Mouse (Mus musculus) C2C12 (cell line): ENCODE measurements at regions not wholly inside any gene's neighbourhood (a gene's known extent, or its start where the extent isn't known, plus 50 kb on each side); places are given as distances from the start of the nearest gene placed in this dataset.
A peak's percentile ranks its signal among the peaks of the same experiment; 100 is the strongest.

Experiments
- H3K27me3 ChIP-seq: one replicate; pipeline ENCODE4 v1.6.1; 2011; ENCODE audit not compliant: control insufficient read depth, insufficient read depth, insufficient read length
- H3K36me3 ChIP-seq: one replicate; pipeline ENCODE4 v1.6.1; 2011; ENCODE audit not compliant: control insufficient read depth, insufficient read depth
- H3K4me3 ChIP-seq: one replicate; pipeline ENCODE4 v1.5.1; 2011; ENCODE audit warnings: mild to moderate bottlenecking, control low read depth; ENCODE audit not compliant: poor library complexity, insufficient read depth, severe bottlenecking
- H3K79me2 ChIP-seq: one replicate; pipeline ENCODE4 v1.6.1; 2011; ENCODE audit not compliant: control insufficient read depth, insufficient read depth
- H3K79me3 ChIP-seq: one replicate; pipeline ENCODE4 v1.6.1; 2011; ENCODE audit warnings: low read depth, control low read depth
- H3ac ChIP-seq: one replicate; pipeline ENCODE3; 2011; ENCODE audit warnings: low read depth; ENCODE audit not compliant: control insufficient read depth, insufficient read length
- CEBPB ChIP-seq: IDR thresholded peaks from one replicate; pipeline ENCODE4 v1.6.1; 2011; ENCODE audit warnings: low read depth, mild to moderate bottlenecking, control low read depth, moderate library complexity
- CTCF ChIP-seq: IDR thresholded peaks from one replicate; pipeline ENCODE4 v1.5.1; 2011; ENCODE audit not compliant: control insufficient read depth, insufficient read depth, insufficient read length
- FOSL1 ChIP-seq: IDR thresholded peaks from one replicate; pipeline ENCODE4 v1.8.0; 2011; ENCODE audit warnings: mild to moderate bottlenecking, low read length; ENCODE audit not compliant: poor library complexity, insufficient read depth, severe bottlenecking
- MAX ChIP-seq: IDR thresholded peaks from one replicate; pipeline ENCODE4 v1.6.1; 2011; ENCODE audit warnings: mild to moderate bottlenecking, control low read depth
- MYOD1 ChIP-seq: IDR thresholded peaks from one replicate; pipeline ENCODE4 v1.6.1; 2011; ENCODE audit warnings: low read depth; ENCODE audit not compliant: control insufficient read depth, insufficient read length
- MYOG ChIP-seq: IDR thresholded peaks from one replicate; pipeline ENCODE4 v1.6.1; 2011; ENCODE audit not compliant: control insufficient read depth, insufficient read length; ENCODE audit errors: extremely low read depth
- USF1 ChIP-seq: IDR thresholded peaks from one replicate; pipeline ENCODE4 v1.6.1; 2011; ENCODE audit warnings: low read depth, mild to moderate bottlenecking, control low read depth, moderate library complexity

DNA sequence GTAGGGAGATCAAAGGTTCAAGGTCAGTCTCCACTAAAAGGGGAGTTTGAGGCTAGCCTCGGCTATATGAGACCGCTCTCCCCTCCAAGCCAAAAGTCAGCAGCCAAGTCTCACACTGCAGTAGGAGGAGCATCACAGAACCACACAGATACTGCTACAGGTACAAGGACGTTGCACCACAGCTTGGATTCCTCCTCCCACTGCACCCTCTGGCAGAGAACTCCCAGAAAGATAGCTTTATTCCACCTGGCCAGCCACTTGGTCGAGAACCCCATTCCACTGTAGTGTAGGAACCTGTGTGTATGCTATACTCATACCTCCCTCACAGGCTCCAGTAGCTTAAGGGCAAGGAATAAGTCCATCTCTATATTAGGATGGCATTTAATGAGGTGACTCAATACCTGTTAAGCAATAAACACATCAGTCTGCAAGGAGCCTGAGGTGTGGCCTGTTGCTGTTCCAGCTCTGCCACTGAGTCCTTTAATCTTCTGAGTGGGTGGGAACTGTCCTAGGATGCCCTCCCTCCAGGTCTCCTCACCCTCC lies 254.0 kb downstream of the Sox4 start:
- H3K36me3 ChIP-seq = no peaks in the 10 kb centered on the region
- TF ChIP-seq USF1 = no peak
- TF ChIP-seq FOSL1 = no peak
- no peak for TF ChIP-seq CEBPB
- TF ChIP-seq MAX = no peak
- TF ChIP-seq MYOG = no peak
- no peak overlapping the region for H3K4me3 ChIP-seq
- H3K27me3 ChIP-seq = no peaks in the 10 kb centered on the region
- no peaks in the 10 kb centered on the region for H3K79me2 ChIP-seq
- H3ac ChIP-seq = no peak overlapping the region
- H3K79me3 ChIP-seq = no peaks in the 10 kb centered on the region

GRCm38 (mm10) chr13:28697796-28698678 lies 255.5 kb downstream of the Sox4 start:
- H3K27me3 ChIP-seq = no peaks in the 10 kb centered on the region
- H3K4me3 ChIP-seq = no peak overlapping the region
- H3K36me3 ChIP-seq = no peaks in the 10 kb centered on the region
- no peak for TF ChIP-seq USF1
- TF ChIP-seq CEBPB = no peak
- no peak for TF ChIP-seq MYOG
- no peak for TF ChIP-seq MYOD1
- no peak for TF ChIP-seq CTCF
- no peak for TF ChIP-seq FOSL1
- H3ac ChIP-seq = no peak overlapping the region
- H3K79me3 ChIP-seq = no peaks in the 10 kb centered on the region
- H3K79me2 ChIP-seq = no peaks in the 10 kb centered on the region

DNA sequence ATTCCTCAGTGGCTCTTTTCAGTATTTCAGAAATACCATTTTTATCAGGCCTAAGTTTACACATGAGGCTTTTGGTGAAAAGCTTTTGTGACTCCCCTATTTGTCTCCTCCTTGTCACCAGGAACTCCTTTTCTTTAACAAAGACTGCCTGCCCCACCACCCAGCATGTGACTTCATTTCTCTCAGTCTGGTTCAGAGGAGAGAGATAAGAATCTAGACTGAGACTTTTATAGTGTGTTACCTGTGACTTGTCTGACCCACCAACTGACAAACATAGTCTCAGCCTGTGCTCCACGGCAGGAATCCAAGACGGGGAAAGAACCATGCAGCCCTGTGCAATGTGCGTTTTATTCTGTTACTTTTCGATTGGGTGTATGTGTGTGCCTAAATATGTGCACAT lies 260.4 kb downstream of the Sox4 start:
- Histone ChIP-seq H3K79me2 (peaks cover 6% of the 10 kb centered on the region), H3K27me3 (no peaks in the 10 kb centered on the region), H3K4me3 (no peak overlapping the region), H3ac (no peak overlapping the region), H3K36me3 (no peaks in the 10 kb centered on the region), H3K79me3 (no peaks in the 10 kb centered on the region)
- no peak for TF ChIP-seq MAX
- no peak for TF ChIP-seq MYOD1
- TF ChIP-seq USF1 = no peak
- TF ChIP-seq CEBPB = no peak
- TF ChIP-seq MYOG = no peak

- Histone ChIP-seq H3K27me3 (no peaks in the 10 kb centered on the region), H3K79me3 (no peaks in the 10 kb centered on the region), H3ac (no peak overlapping the region), H3K4me3 (no peak overlapping the region), H3K36me3 (no peaks in the 10 kb centered on the region), H3K79me2 (peaks cover 6% of the 10 kb centered on the region)
- TF ChIP-seq FOSL1 = no peak
- TF ChIP-seq CEBPB = no peak
- no peak for TF ChIP-seq CTCF
- TF ChIP-seq MYOG = no peak
- no peak for TF ChIP-seq USF1
- TF ChIP-seq MYOD1 = no peak
Observed at GRCm38 (mm10) chr13:28692587-28692986, 260.9 kb downstream of the Sox4 start.

DNA sequence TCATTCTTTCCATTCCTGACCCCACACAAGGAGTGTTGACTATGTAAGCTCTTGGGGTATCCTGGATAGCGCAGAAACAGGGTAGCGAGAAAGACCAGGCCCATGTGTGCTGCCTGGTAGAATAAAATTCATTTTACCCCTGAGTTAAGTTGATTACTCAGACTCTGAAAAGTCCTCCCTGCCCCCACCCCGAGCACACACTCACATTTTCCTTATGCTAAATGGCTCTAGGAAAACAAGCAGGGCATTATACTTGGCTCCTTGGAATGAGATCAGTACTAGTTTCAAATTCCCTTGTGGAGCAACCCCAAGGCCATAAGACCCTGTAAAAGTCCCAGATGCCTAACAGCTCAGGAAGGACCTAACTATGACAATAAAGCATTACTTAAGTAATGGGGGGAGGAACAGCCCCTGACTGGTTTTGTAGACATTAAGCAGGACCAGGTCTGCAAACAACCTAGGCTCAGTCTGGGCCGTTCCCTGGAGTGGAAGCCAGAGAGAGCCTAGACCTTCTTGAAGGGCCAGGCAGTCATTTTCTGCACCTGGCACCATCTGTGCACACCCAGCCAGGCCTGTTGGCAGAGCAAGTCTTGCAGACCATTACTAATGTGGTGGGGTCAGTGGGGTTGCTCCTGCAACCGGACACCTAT lies 262.9 kb downstream of the Sox4 start:
- Histone ChIP-seq H3K79me2 (peaks cover 6% of the 10 kb centered on the region), H3ac (no peak overlapping the region), H3K4me3 (no peak overlapping the region), H3K36me3 (no peaks in the 10 kb centered on the region), H3K79me3 (no peaks in the 10 kb centered on the region), H3K27me3 (no peaks in the 10 kb centered on the region)
- TF ChIP-seq MYOD1 = peak; percentile 62
- TF ChIP-seq USF1 = no peak
- no peak for TF ChIP-seq CEBPB

GRCm38 (mm10) chr13:28687838-28688237 lies 265.7 kb downstream of the Sox4 start:
- Histone ChIP-seq H3K36me3 (no peaks in the 10 kb centered on the region), H3K79me3 (no peaks in the 10 kb centered on the region), H3ac (no peak overlapping the region), H3K27me3 (no peaks in the 10 kb centered on the region), H3K4me3 (no peak overlapping the region), H3K79me2 (peaks cover 6% of the 10 kb centered on the region)
- TF ChIP-seq FOSL1 (no peak), USF1 (no peak), MYOD1 (no peak), MAX (no peak), MYOG (no peak), CTCF (no peak), CEBPB (no peak)
